Mouse (Mus musculus): Measurements from ENCODE around the gene Clnk.

GRCm38 (mm10) chr5:38824132-38824965, 52.3 kb downstream of the Clnk start:
- no peak for TF ChIP-seq CTCF (IDR thresholded peaks at IDR 0.05 in 2 of 3, conservative IDR thresholded peaks at IDR 0.05 in 1 of 3; ENCODE audit: control insufficient read depth in 1 of 3, insufficient read depth in 1 of 3, low read depth in 2 of 3, low read length in 3 of 3, poor library complexity in 1 of 3, severe bottlenecking in 1 of 3)
- no peak for TF ChIP-seq HCFC1 (IDR thresholded peaks at IDR 0.05; ENCODE audit: low read depth, low read length)
- TF ChIP-seq JUND (IDR thresholded peaks at IDR 0.05; ENCODE audit: low read depth, low read length): no peak
- TF ChIP-seq POLR2A (IDR thresholded peaks at IDR 0.05; ENCODE audit: control insufficient read depth in 1 of 2, insufficient read depth in 1 of 2, low read depth in 1 of 2, low read length in 2 of 2, poor library complexity in 1 of 2): no peak
- no peak for TF ChIP-seq MEF2A (IDR thresholded peaks at IDR 0.05; ENCODE audit: extremely low read depth, insufficient replicate concordance, low read depth, low read length, poor library complexity, severe bottlenecking)
- TF ChIP-seq GATA1 (IDR thresholded peaks at IDR 0.05; ENCODE audit: low read depth, low read length): no peak
- TF ChIP-seq E2F4 (IDR thresholded peaks at IDR 0.05; ENCODE audit: borderline replicate concordance, low read depth, low read length): no peak
- no peak for TF ChIP-seq EP300 (IDR thresholded peaks at IDR 0.05; ENCODE audit: low read depth in 1 of 2, low read length in 2 of 2)
- TF ChIP-seq MAFK (IDR thresholded peaks at IDR 0.05; ENCODE audit: borderline replicate concordance, low read depth, low read length): no peak
- TF ChIP-seq POLR2AphosphoS5 (IDR thresholded peaks at IDR 0.05; ENCODE audit: borderline replicate concordance, low read depth, low read length): no peak
- TF ChIP-seq MXI1 (IDR thresholded peaks at IDR 0.05; ENCODE audit: low read depth, low read length): no peak
- no peak for TF ChIP-seq ZC3H11A (IDR thresholded peaks at IDR 0.05; ENCODE audit: low read depth, low read length)
- TF ChIP-seq ZKSCAN1 (IDR thresholded peaks at IDR 0.05; ENCODE audit: low read depth, low read length): no peak

Data from MEL (cell line).